Mouse (Mus musculus): ENCODE measurements around the gene Slc39a10.

DNA sequence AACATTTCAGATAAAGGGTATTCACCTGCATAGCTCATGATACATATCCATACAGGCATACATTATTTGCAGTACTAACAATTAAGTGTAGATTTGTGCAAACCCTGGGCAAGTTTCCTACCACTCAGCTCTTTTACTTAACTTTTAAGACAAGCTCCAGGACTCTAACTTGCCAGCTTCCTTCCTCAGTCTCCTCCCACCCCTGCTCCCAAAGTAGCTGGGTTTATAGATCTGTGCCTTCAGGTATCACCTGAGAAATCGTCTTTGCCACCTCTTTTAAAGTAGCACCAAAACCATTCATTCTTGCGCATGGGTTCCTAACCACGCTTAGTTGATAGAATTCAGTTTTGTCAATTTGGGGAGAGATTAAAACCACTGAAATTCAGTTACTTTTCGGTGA lies 41.1 kb downstream of the Slc39a10 start:
- TF ChIP-seq EP300 (IDR thresholded peaks at IDR 0.05; ENCODE audit: low read depth), result no peak
- TF ChIP-seq CTCF (IDR thresholded peaks at IDR 0.05; ENCODE audit: low read depth), result no peak
